Mouse (Mus musculus): ENCODE results near the gene Atxn7l3. TPM values are rescaled to one million over a fixed set of nuclear protein-coding genes. Genes with fewer than 3 reads are reported as not detected.
A peak's percentile ranks its signal among the peaks of the same experiment; 100 is the strongest.

The Atxn7l3 gene
- polyA plus RNA-seq, 1 experiment from 2014 or later = 11.6 TPM

GRCm38 (mm10) chr11:102315690-102316571 lies 19.5 kb upstream of the Atxn7l3 start:
- H3K4me1 ChIP-seq (replicated peaks; ENCODE audit: control insufficient read depth, insufficient read depth, low read length) = peaks cover 17% of the 10 kb centered on the region
- peak overlapping the region; percentile 96 for H3K4me2 ChIP-seq (ENCODE audit: low read depth, low read length)
- 11% methylated on average over 14 of the region's 14 CpGs for WGBS
- H3K9ac ChIP-seq (ENCODE audit: low read length) = peak overlapping the region; percentile 100
- H3K36me3 ChIP-seq (ENCODE audit: control insufficient read depth, insufficient read depth, low read length) = peaks cover 23% of the 10 kb centered on the region
- H3K27ac ChIP-seq (ENCODE audit: low read length) = peak overlapping the region; percentile 87
- peak; percentile 0; the same call in 1 of the 2 replicates for ATAC-seq (ENCODE audit: low read depth)
- peak overlapping the region; percentile 95 for H3K4me3 ChIP-seq (ENCODE audit: low read length)
- H3K27me3 ChIP-seq (ENCODE audit: control insufficient read depth, insufficient read depth, low read depth, low read length) = no peaks in the 10 kb centered on the region
- no peaks in the 10 kb centered on the region for H3K9me3 ChIP-seq (ENCODE audit: control insufficient read depth, low read length)

- H3K9ac ChIP-seq (ENCODE audit: low read length) = no peak overlapping the region
- H3K4me1 ChIP-seq (replicated peaks; ENCODE audit: control insufficient read depth, insufficient read depth, low read length) = peaks cover 20% of the 10 kb centered on the region
- H3K27me3 ChIP-seq (ENCODE audit: control insufficient read depth, insufficient read depth, low read depth, low read length) = no peaks in the 10 kb centered on the region
- H3K36me3 ChIP-seq (ENCODE audit: control insufficient read depth, insufficient read depth, low read length) = peaks cover 28% of the 10 kb centered on the region
- H3K9me3 ChIP-seq (ENCODE audit: control insufficient read depth, low read length) = no peaks in the 10 kb centered on the region
- ATAC-seq (ENCODE audit: low read depth) = no peak
- no peak overlapping the region for H3K4me2 ChIP-seq (ENCODE audit: low read depth, low read length)
- H3K4me3 ChIP-seq (ENCODE audit: low read length) = no peak overlapping the region
- H3K27ac ChIP-seq (ENCODE audit: low read length) = no peak overlapping the region
- 84% methylated on average over 12 of the region's 12 CpGs for WGBS
Observed at GRCm38 (mm10) chr11:102314321-102314720, 17.9 kb upstream of the Atxn7l3 start.

GRCm38 (mm10) chr11:102312586-102312985 lies 16.2 kb upstream of the Atxn7l3 start:
- H3K9ac ChIP-seq (ENCODE audit: low read length) = no peak overlapping the region

GRCm38 (mm10) chr11:102311966-102312365 lies 15.5 kb upstream of the Atxn7l3 start:
- Histone ChIP-seq H3K9me3 (ENCODE audit: control insufficient read depth, low read length) (no peaks in the 10 kb centered on the region), H3K4me1 (replicated peaks; ENCODE audit: control insufficient read depth, insufficient read depth, low read length) (peaks cover 26% of the 10 kb centered on the region), H3K4me3 (ENCODE audit: low read length) (no peak overlapping the region), H3K27ac (ENCODE audit: low read length) (no peak overlapping the region), H3K4me2 (ENCODE audit: low read depth, low read length) (no peak overlapping the region), H3K36me3 (ENCODE audit: control insufficient read depth, insufficient read depth, low read length) (peaks cover 40% of the 10 kb centered on the region), H3K9ac (ENCODE audit: low read length) (no peak overlapping the region), H3K27me3 (ENCODE audit: control insufficient read depth, insufficient read depth, low read depth, low read length) (no peaks in the 10 kb centered on the region)
- no peak for ATAC-seq (ENCODE audit: low read depth)
- 86% methylated on average over 4 of the region's 4 CpGs for WGBS

More at GRCm38 (mm10) chr11:102312586-102312985, 16.2 kb upstream of the Atxn7l3 start:
- no peak for ATAC-seq (ENCODE audit: low read depth)
- Histone ChIP-seq H3K27me3 (ENCODE audit: control insufficient read depth, insufficient read depth, low read depth, low read length) (no peaks in the 10 kb centered on the region), H3K9me3 (ENCODE audit: control insufficient read depth, low read length) (no peaks in the 10 kb centered on the region), H3K27ac (ENCODE audit: low read length) (no peak overlapping the region), H3K36me3 (ENCODE audit: control insufficient read depth, insufficient read depth, low read length) (peaks cover 35% of the 10 kb centered on the region), H3K4me3 (ENCODE audit: low read length) (no peak overlapping the region), H3K4me1 (replicated peaks; ENCODE audit: control insufficient read depth, insufficient read depth, low read length) (peaks cover 26% of the 10 kb centered on the region), H3K4me2 (ENCODE audit: low read depth, low read length) (no peak overlapping the region)
- 78% methylated on average over 6 of the region's 6 CpGs for WGBS

- peaks cover 22% of the 10 kb centered on the region for H3K4me1 ChIP-seq (replicated peaks; ENCODE audit: control insufficient read depth, insufficient read depth, low read length)
- no peak overlapping the region for H3K4me2 ChIP-seq (ENCODE audit: low read depth, low read length)
- no peaks in the 10 kb centered on the region for H3K9me3 ChIP-seq (ENCODE audit: control insufficient read depth, low read length)
- H3K27me3 ChIP-seq (ENCODE audit: control insufficient read depth, insufficient read depth, low read depth, low read length) = no peaks in the 10 kb centered on the region
- no peak for ATAC-seq (ENCODE audit: low read depth)
- H3K9ac ChIP-seq (ENCODE audit: low read length) = no peak overlapping the region
- no peak overlapping the region for H3K4me3 ChIP-seq (ENCODE audit: low read length)
- H3K27ac ChIP-seq (ENCODE audit: low read length) = no peak overlapping the region
- WGBS = 38% methylated on average over 37 of the region's 38 CpGs
- peaks cover 50% of the 10 kb centered on the region for H3K36me3 ChIP-seq (ENCODE audit: control insufficient read depth, insufficient read depth, low read length)
Observed at GRCm38 (mm10) chr11:102310768-102311695, 14.6 kb upstream of the Atxn7l3 start.

GRCm38 (mm10) chr11:102309821-102310617 lies 13.6 kb upstream of the Atxn7l3 start:
- Histone ChIP-seq H3K9me3 (ENCODE audit: control insufficient read depth, low read length) (no peaks in the 10 kb centered on the region), H3K27me3 (ENCODE audit: control insufficient read depth, insufficient read depth, low read depth, low read length) (no peaks in the 10 kb centered on the region), H3K27ac (ENCODE audit: low read length) (no peak overlapping the region), H3K36me3 (ENCODE audit: control insufficient read depth, insufficient read depth, low read length) (peaks cover 50% of the 10 kb centered on the region), H3K4me2 (ENCODE audit: low read depth, low read length) (peak overlapping the region; percentile 68), H3K9ac (ENCODE audit: low read length) (no peak overlapping the region; the same call in 1 of the 2 replicates), H3K4me1 (replicated peaks; ENCODE audit: control insufficient read depth, insufficient read depth, low read length) (peaks cover 15% of the 10 kb centered on the region), H3K4me3 (ENCODE audit: low read length) (peak overlapping the region; percentile 49)
- no peak for ATAC-seq (ENCODE audit: low read depth)
- 81% methylated on average over 22 of the region's 22 CpGs for WGBS

- peak overlapping the region; percentile 68 for H3K4me2 ChIP-seq (ENCODE audit: low read depth, low read length)
- peak overlapping the region; percentile 44 for H3K27ac ChIP-seq (ENCODE audit: low read length)
- WGBS = under 1% methylated on average over 27 of the region's 27 CpGs
- peaks cover 15% of the 10 kb centered on the region for H3K4me1 ChIP-seq (replicated peaks; ENCODE audit: control insufficient read depth, insufficient read depth, low read length)
- H3K4me3 ChIP-seq (ENCODE audit: low read length) = peak overlapping the region; percentile 49
- H3K36me3 ChIP-seq (ENCODE audit: control insufficient read depth, insufficient read depth, low read length) = peaks cover 44% of the 10 kb centered on the region
- peak; percentile 97 for ATAC-seq (ENCODE audit: low read depth)
- no peaks in the 10 kb centered on the region for H3K27me3 ChIP-seq (ENCODE audit: control insufficient read depth, insufficient read depth, low read depth, low read length)
- peak overlapping the region; percentile 58 for H3K9ac ChIP-seq (ENCODE audit: low read length)
- H3K9me3 ChIP-seq (ENCODE audit: control insufficient read depth, low read length) = no peaks in the 10 kb centered on the region
Observed at GRCm38 (mm10) chr11:102308979-102309378, 12.5 kb upstream of the Atxn7l3 start.

GRCm38 (mm10) chr11:102308104-102308503 lies 11.7 kb upstream of the Atxn7l3 start:
- Histone ChIP-seq H3K4me3 (ENCODE audit: low read length) (no peak overlapping the region), H3K27me3 (ENCODE audit: control insufficient read depth, insufficient read depth, low read depth, low read length) (no peaks in the 10 kb centered on the region), H3K9me3 (ENCODE audit: control insufficient read depth, low read length) (no peaks in the 10 kb centered on the region), H3K9ac (ENCODE audit: low read length) (no peak overlapping the region), H3K36me3 (ENCODE audit: control insufficient read depth, insufficient read depth, low read length) (peaks cover 35% of the 10 kb centered on the region), H3K4me2 (ENCODE audit: low read depth, low read length) (no peak overlapping the region), H3K27ac (ENCODE audit: low read length) (no peak overlapping the region), H3K4me1 (replicated peaks; ENCODE audit: control insufficient read depth, insufficient read depth, low read length) (peaks cover 15% of the 10 kb centered on the region)
- no peak for ATAC-seq (ENCODE audit: low read depth)
- 83% methylated on average over 9 of the region's 9 CpGs for WGBS

All from lung, embryonic 16.5 days (tissue).